Mouse (Mus musculus): Measurements from ENCODE around the gene Mrpl52.

DNA sequence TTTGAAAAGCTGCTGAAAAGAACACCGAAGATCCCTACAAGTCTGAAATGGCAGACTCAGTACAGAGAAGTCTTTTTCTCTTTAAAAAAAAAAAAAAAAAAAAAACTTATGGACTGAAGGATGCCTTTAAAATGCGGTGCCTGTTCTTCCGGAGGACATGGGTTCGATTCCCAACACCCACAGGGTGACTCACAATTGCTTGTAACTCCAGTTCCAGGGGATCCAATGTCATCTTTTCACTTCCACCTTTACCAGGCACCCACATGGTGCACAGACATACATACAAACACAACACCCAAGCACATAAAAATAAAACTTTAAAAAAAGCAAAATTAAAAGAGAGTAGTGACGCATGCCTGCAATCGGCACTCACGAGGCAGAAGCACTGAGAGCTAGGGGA is 987 bp downstream of the Mrpl52 start:
- TF ChIP-seq CTCF (IDR thresholded peaks at IDR 0.05) (no peak), POLR2A (IDR thresholded peaks at IDR 0.05; ENCODE audit: insufficient read depth, low read depth, low read length) (no peak), EP300 (IDR thresholded peaks at IDR 0.05; ENCODE audit: insufficient read depth, low read depth, low read length) (no peak)

Data from heart, adult 2 months (tissue).